Mouse (Mus musculus): ENCODE data around the gene Ankrd63. TPM values are rescaled to one million over a fixed set of nuclear protein-coding genes. Genes with fewer than 3 reads are reported as not detected.
A peak's percentile ranks its signal among the peaks of the same experiment; 100 is the strongest.

The Ankrd63 gene
- total RNA-seq, 2 experiments from 2014 or later, result 18.1 to 18.6 TPM

GRCm38 (mm10) chr2:118727911-118728310 is 24.1 kb upstream of the Ankrd63 start:
- DNase-seq (ENCODE audit: low spot score in 2 of 2), result no peak

- DNase-seq (ENCODE audit: low spot score in 2 of 2), result no peak
These were observed 23.1 kb upstream of the Ankrd63 start for GRCm38 (mm10) chr2:118726873-118727272.

DNA sequence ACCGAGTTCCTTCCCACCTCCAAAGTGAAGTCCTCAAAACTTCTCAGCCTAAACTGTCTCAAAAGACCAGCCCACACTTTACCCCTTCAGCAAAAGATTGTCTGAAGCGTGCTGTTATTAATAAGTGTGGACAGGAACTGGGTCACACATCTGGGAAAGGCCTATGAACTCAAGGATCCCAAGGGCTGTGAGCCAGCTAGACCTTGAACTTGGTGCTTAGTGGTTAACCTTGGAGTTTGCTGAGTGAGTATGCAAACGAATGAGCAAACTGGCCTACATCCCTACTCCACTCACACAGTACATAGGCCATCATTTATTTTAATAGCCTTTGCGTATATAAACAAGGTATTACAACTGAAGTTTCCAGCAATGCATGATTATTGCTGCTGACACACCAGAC is 21.7 kb upstream of the Ankrd63 start:
- DNase-seq (ENCODE audit: low spot score in 2 of 2), result no peak

GRCm38 (mm10) chr2:118723693-118724486 is 20.1 kb upstream of the Ankrd63 start:
- DNase-seq (ENCODE audit: low spot score in 2 of 2), result no peak

- no peak for DNase-seq (ENCODE audit: low spot score in 2 of 2)
These were observed 12.9 kb upstream of the Ankrd63 start for GRCm38 (mm10) chr2:118716677-118717076.

DNA sequence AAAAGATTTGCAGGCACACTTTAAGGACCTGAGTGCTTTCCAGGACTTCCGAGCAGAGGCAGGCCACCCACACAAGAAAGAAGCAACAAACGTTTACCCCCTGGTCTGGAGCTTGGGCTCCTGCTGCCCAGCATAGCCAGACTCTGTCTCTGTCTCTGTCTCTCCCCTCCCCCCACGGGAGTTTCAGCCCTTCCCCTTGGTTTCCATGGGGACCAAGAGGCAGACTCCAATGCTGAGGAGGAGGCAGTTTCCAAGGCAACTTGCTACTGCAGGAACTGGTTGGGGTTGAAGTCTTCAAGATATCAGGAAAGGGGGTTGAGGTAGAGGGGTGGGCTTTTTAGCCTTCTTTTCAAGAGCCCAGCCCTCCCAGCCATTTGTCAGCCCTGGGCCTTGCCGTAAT is 10.5 kb upstream of the Ankrd63 start:
- peak; percentile 67 to 74 for DNase-seq (ENCODE audit: low spot score in 2 of 2)

DNA sequence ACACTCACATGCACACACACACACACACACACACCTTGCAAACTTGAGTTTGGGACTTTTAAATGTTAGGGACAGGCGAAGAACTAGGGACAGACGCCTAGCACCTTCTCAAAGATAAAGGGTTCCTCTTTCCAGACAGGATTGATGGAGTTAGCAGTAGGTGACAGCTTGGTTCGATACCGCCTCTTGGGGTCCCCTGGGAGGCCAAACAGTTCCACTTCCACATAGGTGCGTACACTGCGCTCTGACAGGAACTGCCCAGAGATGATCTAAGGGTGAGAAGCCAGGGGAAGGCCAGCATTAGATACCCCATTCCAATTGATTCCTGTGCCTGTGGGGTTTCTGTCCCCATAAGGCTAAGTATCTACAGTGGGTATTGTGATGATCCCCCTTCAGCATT is 9.9 kb upstream of the Ankrd63 start:
- DNase-seq (ENCODE audit: low spot score in 2 of 2), result no peak

- DNase-seq (ENCODE audit: low spot score in 2 of 2), result no peak
These were observed 7.3 kb upstream of the Ankrd63 start for GRCm38 (mm10) chr2:118711038-118711494.

GRCm38 (mm10) chr2:118709655-118710221 is 6.0 kb upstream of the Ankrd63 start:
- DNase-seq (ENCODE audit: low spot score in 2 of 2), result no peak

GRCm38 (mm10) chr2:118708472-118708871 is 4.7 kb upstream of the Ankrd63 start:
- DNase-seq (ENCODE audit: low spot score in 2 of 2), result no peak

- peak in 1 of 2 experiments; percentile 59 for DNase-seq (ENCODE audit: low spot score in 2 of 2)
These were observed 2.7 kb upstream of the Ankrd63 start for GRCm38 (mm10) chr2:118706436-118706835.

DNA sequence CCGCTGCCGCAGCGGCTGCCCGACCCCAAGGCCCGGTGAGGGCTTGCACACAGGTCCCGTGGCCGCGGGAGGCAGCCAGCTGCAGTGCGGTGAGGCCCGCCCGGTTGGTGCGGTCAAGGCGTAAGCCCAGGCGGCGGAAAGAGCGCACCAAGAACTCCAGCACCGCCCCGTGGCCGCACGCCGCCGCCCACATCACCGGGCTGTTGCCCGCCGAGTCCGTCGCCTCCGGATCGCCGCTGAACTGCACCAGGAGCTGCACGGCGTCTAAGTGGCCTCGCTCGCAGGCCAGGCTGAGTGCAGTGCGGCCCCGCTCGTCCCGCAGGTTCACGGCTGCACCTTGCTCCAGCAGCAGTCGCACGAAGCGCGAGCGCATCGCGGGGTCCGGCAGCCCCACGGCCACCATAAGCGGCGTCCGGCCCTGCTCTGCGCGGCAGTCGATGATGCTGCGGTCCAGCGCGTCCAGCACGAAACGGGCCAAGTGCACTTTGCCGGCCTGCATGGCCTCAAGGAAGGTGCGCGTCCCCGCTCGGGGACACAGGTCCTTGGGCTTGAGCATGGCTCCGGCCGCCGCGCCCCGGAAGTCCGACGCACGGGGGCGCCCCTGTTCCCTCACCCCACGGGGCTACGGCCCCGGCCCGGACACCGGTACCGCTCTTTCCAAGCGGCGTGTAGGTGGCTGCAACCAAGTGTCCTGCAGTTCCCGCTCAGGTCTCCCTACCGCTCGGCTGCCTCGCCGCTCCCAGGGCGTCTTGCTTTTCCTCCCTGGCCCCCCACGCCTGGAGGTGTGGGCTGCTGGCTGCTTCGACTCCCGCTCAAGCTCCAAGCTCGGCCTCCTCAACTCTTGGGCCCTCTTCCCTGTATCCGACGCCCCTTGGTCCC is 641 bp downstream of the Ankrd63 start:
- no peak for DNase-seq (ENCODE audit: low spot score in 2 of 2)

DNA sequence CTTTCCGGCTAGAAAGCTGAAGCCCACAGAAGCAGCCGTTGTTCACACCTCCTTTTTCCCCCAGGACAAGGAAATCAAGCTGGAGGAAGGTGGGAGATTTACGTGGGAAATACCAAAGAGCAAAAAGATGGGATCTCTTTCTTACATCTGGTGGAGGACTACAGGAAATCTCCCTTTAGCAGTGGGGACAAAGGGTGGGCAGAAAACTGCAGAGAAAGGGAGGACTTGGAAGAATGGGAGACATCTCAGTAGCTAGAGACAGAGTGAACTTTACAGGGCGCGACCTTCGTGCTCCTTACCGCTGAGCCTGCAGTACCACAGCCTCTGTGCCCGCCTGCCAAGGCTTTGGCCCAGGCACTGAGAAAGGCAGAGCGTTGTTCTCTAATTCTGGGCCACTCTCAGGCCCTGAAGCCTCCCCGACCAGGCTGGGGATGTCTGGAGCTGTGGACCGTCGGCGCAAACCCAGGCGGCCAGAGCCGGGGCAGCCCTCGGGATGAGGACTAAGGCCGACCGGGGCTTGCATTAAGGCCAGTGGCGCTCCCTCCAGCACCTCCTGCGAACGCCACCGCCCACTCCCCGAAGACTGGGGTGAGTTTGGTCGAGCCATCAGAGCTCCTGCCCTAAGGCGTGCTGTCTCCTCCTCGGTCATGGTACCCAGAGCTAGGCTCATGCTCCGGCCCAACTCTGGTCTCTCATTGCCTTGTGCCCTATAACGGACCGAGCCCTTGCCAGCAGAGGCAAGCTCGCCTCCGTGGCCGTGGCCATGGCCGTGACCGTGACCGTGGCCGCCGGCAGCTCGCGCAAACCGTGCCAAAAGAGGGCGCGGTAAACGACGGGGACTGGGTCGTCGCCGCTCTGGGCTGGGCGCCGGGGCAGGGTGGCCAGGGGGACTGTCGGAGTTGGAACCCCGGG is 1.5 kb downstream of the Ankrd63 start:
- no peak for DNase-seq (ENCODE audit: low spot score in 2 of 2)

DNA sequence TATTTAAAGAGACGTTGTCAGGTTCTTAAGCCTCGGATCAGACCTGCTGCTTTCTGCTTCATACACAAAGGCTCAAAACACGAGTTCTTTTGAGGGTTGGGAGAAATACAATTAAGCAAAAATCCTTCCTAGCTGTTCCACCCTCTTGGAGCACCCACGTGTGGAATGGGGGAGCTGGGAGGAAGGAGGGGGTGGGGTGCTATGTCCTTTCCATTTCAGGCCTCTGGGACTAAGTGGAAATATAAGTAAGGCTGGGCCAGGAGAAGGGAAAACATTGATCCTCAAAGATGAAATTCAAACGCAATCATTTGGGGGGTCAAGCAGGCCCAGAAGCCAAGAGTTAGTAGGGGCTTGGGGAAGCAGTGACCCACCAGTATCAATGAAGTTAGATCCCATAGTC is 2.6 kb downstream of the Ankrd63 start:
- no peak for DNase-seq (ENCODE audit: low spot score in 2 of 2)

DNA sequence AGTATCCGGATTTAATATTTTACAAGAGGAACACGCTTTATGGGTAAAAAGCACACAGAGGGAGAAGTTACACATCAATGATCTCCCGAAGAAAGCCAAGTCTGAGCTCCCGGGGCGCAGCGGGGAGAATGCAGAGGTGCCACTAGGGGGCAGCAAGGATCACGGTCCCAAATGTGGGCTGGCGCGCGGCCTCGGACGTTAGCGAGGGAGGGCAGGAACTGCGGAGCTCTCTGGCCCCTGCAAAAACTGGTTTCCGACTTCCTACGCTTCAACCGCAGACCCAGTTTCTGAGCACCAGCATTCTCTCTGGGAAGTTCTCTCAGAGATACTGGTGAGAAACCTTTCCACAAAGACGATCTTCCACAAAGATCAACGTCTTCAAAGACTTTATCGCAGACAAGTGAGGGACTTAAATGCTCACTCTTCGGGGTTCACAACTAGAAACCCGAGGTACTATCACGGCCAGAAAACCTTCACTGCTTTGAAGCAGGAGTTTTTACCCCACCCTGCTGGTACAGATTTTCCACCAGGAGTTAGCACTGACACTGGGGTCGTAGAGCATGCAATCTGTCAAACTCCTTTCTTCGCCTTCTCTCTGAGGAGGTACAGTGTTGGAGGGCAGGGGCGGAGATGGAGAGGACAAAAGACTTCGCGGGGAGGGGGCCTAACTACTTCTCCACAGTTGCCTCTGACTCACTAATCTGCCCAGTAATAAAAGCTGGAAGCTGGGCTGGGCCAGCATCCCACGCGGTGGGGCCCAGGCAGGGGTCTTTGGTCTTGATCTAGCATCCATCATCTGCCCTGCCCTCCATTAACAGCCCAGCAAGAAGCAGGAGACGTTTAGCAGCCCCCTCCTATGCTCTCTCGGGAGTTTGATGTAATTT is 3.3 kb downstream of the Ankrd63 start:
- peak; percentile 54 to 72 for DNase-seq (ENCODE audit: low spot score in 2 of 2)

- no peak for DNase-seq (ENCODE audit: low spot score in 2 of 2)
These were observed 5.8 kb downstream of the Ankrd63 start for GRCm38 (mm10) chr2:118697955-118698354.

DNA sequence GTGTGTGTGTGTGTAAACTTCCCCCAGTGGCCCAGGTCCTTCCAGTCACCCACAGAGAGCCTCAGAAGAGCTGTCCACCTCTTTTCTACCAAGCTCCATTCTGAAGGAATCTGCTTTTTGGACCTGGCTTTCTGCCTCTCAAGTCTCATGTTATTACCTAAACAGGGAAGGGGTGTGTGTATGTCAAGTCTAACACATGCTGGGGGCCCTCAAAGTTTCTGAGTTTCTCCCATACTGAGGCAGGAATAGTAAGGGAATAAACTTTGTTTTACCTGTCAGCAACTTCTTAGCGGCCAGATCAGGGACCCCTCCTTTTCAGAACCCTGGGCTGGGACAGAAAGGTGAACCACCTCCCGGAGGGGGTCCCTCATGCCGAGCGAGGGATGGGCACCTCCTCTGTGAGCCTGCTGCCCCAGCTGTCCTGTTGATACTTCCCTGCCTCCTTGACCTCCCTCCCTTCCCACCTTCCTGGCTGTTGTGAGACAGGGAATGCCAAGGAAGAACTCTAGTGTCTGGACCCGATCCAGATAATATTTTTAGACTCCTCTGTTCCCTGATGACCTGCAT is 6.4 kb downstream of the Ankrd63 start:
- DNase-seq (ENCODE audit: low spot score in 2 of 2), result no peak

DNA sequence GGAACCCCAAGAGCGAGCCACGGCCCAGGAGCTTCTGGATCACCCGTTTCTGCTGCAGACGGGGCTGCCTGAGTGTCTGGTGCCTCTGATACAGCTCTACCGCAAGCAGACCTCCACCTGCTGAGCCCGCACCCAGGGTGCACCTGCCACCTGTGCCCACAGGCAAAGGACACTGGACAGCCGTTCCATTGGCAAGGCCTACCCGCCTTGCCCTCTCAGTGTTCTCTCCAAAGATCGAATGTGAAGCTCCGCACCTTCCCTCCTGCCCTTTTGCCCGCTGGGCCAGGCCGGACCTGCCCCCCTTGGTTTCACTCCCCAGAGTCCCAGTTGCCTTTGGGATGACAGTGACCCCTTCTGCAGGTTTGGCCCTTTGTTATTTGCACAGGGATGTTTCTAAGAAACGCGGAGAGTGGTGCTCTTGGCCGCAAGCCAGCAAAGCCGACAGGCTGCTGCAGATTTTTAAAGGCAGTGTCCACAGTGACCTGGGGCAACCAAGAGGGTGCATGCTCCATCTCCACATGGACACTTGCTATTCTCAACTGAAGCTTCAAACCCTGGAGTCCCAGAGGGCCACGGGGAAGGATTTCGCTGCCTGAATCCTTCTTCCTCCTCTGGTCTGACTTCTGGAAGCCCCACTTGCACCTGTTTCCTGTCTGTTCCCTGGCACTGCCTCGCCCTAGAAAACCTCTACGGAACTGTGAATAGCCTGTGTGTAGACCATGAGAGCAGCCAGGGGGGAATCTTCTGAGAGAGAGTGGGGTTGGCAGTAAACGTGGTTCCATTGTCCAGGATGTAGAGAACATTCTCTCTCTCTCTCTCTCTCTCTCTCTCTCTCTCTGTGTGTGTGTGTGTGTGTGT is 7.1 kb downstream of the Ankrd63 start:
- no peak for DNase-seq (ENCODE audit: low spot score in 2 of 2)
